Mouse (Mus musculus) testis, postnatal 10 days (tissue): Measurements from ENCODE around the gene Crct1.

Experiments
- DNase-seq: peaks from one replicate; pipeline ENCODE4 v3.0.0; 2021; ENCODE audit warnings: low spot score

The Crct1 gene

GRCm38 (mm10) chr3:93015460-93016104 lies at the start of gene Crct1:
Gene Crct1 (minus strand): TSS chr3:93015687.
- no peak for DNase-seq

- DNase-seq: peak; percentile 52
Observed at GRCm38 (mm10) chr3:93052826-93053474, 37.5 kb upstream of the Crct1 start.

GRCm38 (mm10) chr3:93050182-93050581 lies 34.7 kb upstream of the Crct1 start:
- no peak for DNase-seq

- no peak for DNase-seq
Observed at GRCm38 (mm10) chr3:93031450-93031849, 16.0 kb upstream of the Crct1 start.

GRCm38 (mm10) chr3:93025486-93025885 lies 10.0 kb upstream of the Crct1 start:
- no peak for DNase-seq

- no peak for DNase-seq
Observed at GRCm38 (mm10) chr3:93023411-93024184, 8.1 kb upstream of the Crct1 start.

- no peak for DNase-seq
Observed at GRCm38 (mm10) chr3:93021171-93021570, 5.7 kb upstream of the Crct1 start.

GRCm38 (mm10) chr3:93018960-93019359 lies 3.5 kb upstream of the Crct1 start, which contains the start of gene Lce1m:
Gene Lce1m (minus strand): TSS chr3:93019060.
- no peak for DNase-seq

- DNase-seq: no peak
Observed at GRCm38 (mm10) chr3:93014871-93015270, 616 bp downstream of the Crct1 start.

GRCm38 (mm10) chr3:93014378-93014801 lies 1.1 kb downstream of the Crct1 start:
- peak; percentile 54 for DNase-seq

GRCm38 (mm10) chr3:93002843-93003242 lies 12.6 kb downstream of the Crct1 start:
- no peak for DNase-seq

- no peak for DNase-seq
Observed at GRCm38 (mm10) chr3:93000621-93001020, 14.9 kb downstream of the Crct1 start.

GRCm38 (mm10) chr3:92998691-92999090 lies 16.8 kb downstream of the Crct1 start:
- DNase-seq: peak; percentile 84

GRCm38 (mm10) chr3:92991926-92992325 lies 23.6 kb downstream of the Crct1 start, which contains the start of gene Lce3f:
Gene Lce3f (plus strand): TSS chr3:92992226.
- DNase-seq: no peak

GRCm38 (mm10) chr3:92978484-92978883 lies 37.0 kb downstream of the Crct1 start:
- DNase-seq: no peak

- DNase-seq: no peak
Observed at GRCm38 (mm10) chr3:92966761-92967160, 48.7 kb downstream of the Crct1 start, which contains the start of gene Lce3e. Gene Lce3e (plus strand): TSS chr3:92967061.
